Mouse (Mus musculus) forebrain, embryonic 11.5 days (tissue): ENCODE measurements around the gene Mymk. TPM values are rescaled to one million over a fixed set of nuclear protein-coding genes. Genes with fewer than 3 reads are reported as not detected.

Source experiments
- ATAC-seq: fragments of 200-750 bp; cut with Nextera tagmentation; replicated peaks from 2 replicates; pipeline ENCODE4 v1.8.0; 2017; ENCODE audit warnings: moderate TSS enrichment; ENCODE audit not compliant: low FRiP score
- DNase-seq: peaks from one replicate; pipeline ENCODE4 v3.0.0-alpha.2; 2017; ENCODE audit warnings: low spot score
- H3K27ac ChIP-seq: fragments of 300-500 bp; sonication (generic); 2 replicates; pipeline ENCODE4 v1.5.1; 2014; ENCODE audit warnings: low read depth, low read length
- H3K27me3 ChIP-seq: fragments of 300-500 bp; sonication (generic); 2 replicates; pipeline ENCODE4 v1.6.1; 2014; ENCODE audit warnings: mild to moderate bottlenecking, low read length, mixed read lengths; ENCODE audit not compliant: control insufficient read depth, insufficient read depth
- H3K36me3 ChIP-seq: fragments of 300-500 bp; sonication (generic); 2 replicates; pipeline ENCODE4 v1.6.1; 2014; ENCODE audit warnings: mild to moderate bottlenecking, low read length, moderate library complexity, mixed read lengths; ENCODE audit not compliant: control insufficient read depth, insufficient read depth
- H3K4me1 ChIP-seq: fragments of 300-500 bp; sonication (generic); replicated peaks from 2 replicates; pipeline ENCODE4 v1.6.1; 2014; ENCODE audit warnings: low read length, mixed read lengths; ENCODE audit not compliant: control insufficient read depth, insufficient read depth
- H3K4me2 ChIP-seq: fragments of 300-500 bp; sonication (generic); 2 replicates; pipeline ENCODE4 v1.6.1; 2014; ENCODE audit warnings: low read depth, mild to moderate bottlenecking, low read length, moderate library complexity, mixed read lengths; ENCODE audit not compliant: severe bottlenecking
- H3K4me3 ChIP-seq: fragments of 300-500 bp; sonication (generic); 2 replicates; pipeline ENCODE4 v1.5.1; 2014; ENCODE audit warnings: low read depth, low read length
- H3K9ac ChIP-seq: fragments of 300-500 bp; sonication (generic); 2 replicates; pipeline ENCODE4 v1.6.1; 2014; ENCODE audit warnings: low read length
- H3K9me3 ChIP-seq: fragments of 300-500 bp; sonication (generic); 2 replicates; pipeline ENCODE4 v1.6.1; 2016; ENCODE audit warnings: low read length, mixed read lengths; ENCODE audit not compliant: control insufficient read depth
- WGBS: fragments of 180-500 bp; shearing (Covaris S2); extraction: QIAGEN DNeasy Blood & Tissue Kit; methylation state at CpG from one replicate; pipeline ENCODE4 v1.1.7; 2014; 5-methylcytosine and 5-hydroxymethylcytosine counted together
- polyA plus RNA-seq: library from polyadenylated mRNA; unstranded; fragments of >200 nt; fragmentation: Nextera tagmentation; extraction: Ambion mirVana; gene quantifications from 2 replicates; pipeline ENCODE4 v1.2.1, GENCODE M21; 2014

The Mymk gene
- polyA plus RNA-seq, 1 experiment from 2014 or later: not detected

DNA sequence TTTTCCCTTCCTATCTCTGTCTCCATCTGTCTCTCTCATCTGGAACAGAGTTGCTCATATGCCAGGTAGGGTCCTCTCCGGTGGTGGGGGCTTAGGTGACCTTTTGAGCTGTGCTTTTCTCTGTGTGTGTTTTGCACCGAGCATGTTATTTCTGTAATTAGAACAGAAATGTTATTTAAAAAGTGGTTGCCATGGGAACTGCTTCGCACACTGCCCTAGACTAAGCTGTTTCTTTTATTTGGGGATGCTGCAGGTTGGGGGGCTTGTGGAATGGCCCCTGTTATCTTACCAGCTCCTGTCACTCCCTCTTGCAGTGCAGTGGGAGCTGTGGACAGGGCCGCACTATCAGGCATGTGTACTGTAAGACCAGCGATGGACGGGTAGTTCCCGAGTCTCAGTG, 31.6 kb upstream of the Mymk start:
- ATAC-seq (no peak), DNase-seq (no peak)
- H3K4me3 ChIP-seq: no peak overlapping the region
- no peak overlapping the region for H3K4me2 ChIP-seq
- H3K36me3 ChIP-seq: no peaks in the 10 kb centered on the region
- no peak overlapping the region for H3K27ac ChIP-seq
- H3K27me3 ChIP-seq: no peaks in the 10 kb centered on the region
- H3K9ac ChIP-seq: no peak overlapping the region
- no peaks in the 10 kb centered on the region for H3K9me3 ChIP-seq
- 65% methylated on average over 7 of the region's 7 CpGs for WGBS
- H3K4me1 ChIP-seq: no peaks in the 10 kb centered on the region

DNA sequence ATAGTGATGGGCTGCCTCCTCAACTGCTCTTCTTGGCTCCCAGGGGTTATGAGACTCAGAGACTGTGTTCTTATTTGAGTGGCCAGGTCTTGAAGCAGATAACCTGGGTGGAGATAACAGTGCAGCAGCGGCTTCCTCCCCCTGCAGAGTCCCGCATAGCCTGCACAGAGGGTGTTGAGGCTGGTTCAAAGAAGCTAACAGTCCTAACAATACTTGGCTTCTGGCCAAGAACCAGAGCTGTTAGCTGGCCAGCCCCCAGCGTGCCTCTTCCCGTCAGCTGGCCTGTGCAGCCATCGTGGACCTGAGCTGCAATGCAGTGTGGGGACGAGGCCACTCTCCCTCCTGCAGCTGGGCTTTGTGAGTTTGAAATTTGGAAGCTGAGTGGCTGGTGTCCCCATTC, 25.8 kb upstream of the Mymk start:
- 34% methylated on average over 6 of the region's 6 CpGs for WGBS
- no peaks in the 10 kb centered on the region for H3K36me3 ChIP-seq
- H3K9ac ChIP-seq: no peak overlapping the region
- H3K4me1 ChIP-seq: no peaks in the 10 kb centered on the region; the same call in 1 of the 2 replicates
- H3K27me3 ChIP-seq: no peaks in the 10 kb centered on the region
- no peak overlapping the region for H3K27ac ChIP-seq
- H3K4me3 ChIP-seq: no peak overlapping the region
- ATAC-seq: no peak
- H3K9me3 ChIP-seq: no peaks in the 10 kb centered on the region
- H3K4me2 ChIP-seq: no peak overlapping the region
- no peak for DNase-seq

DNA sequence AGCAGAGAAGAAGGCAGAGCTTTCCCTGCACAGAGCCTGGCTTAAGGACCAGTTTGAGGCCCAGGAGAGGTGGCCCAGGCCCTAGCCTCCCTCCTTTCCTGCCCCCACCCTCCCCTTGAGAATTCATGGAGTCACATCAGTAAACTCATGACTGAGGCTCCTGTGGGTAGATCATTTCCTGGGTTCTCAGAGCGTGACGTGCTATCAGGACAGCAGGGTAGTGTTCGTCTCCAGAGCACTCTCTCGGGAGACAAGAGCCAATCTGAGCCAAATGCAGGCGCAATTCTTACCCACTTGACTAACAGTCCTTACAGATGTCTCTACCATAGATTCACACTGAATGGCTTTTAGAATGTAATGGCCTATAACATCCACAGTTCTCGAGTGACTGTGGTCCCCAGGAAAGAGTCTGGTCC, 25.3 kb upstream of the Mymk start:
- WGBS: 76% methylated on average over 6 of the region's 6 CpGs
- Histone ChIP-seq H3K27ac (no peak overlapping the region), H3K9ac (no peak overlapping the region), H3K36me3 (no peaks in the 10 kb centered on the region), H3K4me3 (no peak overlapping the region), H3K9me3 (no peaks in the 10 kb centered on the region), H3K4me2 (no peak overlapping the region), H3K27me3 (no peaks in the 10 kb centered on the region), H3K4me1 (no peaks in the 10 kb centered on the region; the same call in 1 of the 2 replicates)
- ATAC-seq (no peak), DNase-seq (no peak)

DNA sequence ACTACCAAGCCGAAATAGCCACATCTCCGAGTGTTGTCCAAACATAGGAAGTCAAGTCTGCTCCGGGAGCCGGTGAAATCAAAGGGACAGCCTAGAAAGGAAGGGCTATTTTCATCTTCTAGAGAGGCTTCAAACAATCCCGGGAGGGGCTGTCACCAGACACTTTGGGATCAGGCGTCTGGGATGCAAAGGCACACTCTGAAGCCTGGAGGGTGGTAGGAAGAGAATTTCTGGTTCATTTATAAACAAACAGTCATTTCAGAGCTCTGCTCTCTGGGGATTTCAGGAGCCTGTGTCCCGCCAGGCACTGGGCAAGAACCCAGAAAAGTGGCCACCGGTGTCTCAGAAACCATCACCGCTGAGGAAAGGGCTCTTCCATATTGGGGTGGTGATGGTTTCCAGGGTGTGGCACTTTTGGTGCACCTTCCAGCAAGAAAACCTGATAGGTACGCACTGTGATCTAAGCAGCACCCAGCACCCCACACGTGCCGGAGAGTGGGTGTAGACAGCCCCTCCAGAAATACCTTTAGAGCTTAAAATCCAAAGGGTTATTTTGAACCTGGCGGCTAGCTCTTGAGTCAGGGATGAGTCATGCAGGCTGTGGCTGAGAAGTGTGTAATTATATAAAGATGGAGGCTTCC, 24.5 kb upstream of the Mymk start:
- H3K36me3 ChIP-seq: no peaks in the 10 kb centered on the region
- ATAC-seq: no peak
- DNase-seq: no peak
- H3K9me3 ChIP-seq: no peaks in the 10 kb centered on the region
- H3K27me3 ChIP-seq: no peaks in the 10 kb centered on the region
- 87% methylated on average over 13 of the region's 13 CpGs for WGBS
- H3K4me2 ChIP-seq: no peak overlapping the region
- H3K4me1 ChIP-seq: no peaks in the 10 kb centered on the region; the same call in 1 of the 2 replicates
- no peak overlapping the region for H3K4me3 ChIP-seq
- no peak overlapping the region for H3K27ac ChIP-seq
- no peak overlapping the region for H3K9ac ChIP-seq

DNA sequence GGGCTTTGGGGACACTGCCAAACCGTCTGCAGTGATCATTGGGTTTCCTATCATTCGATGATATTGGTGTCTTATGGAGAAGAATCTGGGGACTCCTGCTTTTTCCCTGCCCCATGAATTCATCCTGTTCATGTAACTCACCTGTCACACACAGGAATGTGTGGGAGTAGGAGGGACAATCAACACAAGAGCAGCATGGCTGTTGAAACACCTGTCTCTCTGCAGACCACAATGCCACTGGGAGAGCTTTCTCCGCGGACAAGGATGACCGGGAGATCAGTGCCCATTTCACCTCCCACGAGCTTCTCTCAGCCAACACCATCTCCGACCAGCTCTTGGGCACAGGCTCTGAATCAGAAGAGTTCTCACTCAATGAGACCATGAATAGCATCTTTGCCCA, 23.2 kb upstream of the Mymk start:
- Histone ChIP-seq H3K27ac (no peak overlapping the region), H3K4me3 (no peak overlapping the region), H3K4me1 (no peaks in the 10 kb centered on the region; the same call in 1 of the 2 replicates), H3K27me3 (no peaks in the 10 kb centered on the region), H3K36me3 (no peaks in the 10 kb centered on the region), H3K9me3 (no peaks in the 10 kb centered on the region), H3K4me2 (no peak overlapping the region), H3K9ac (no peak overlapping the region)
- 96% methylated on average over 7 of the region's 7 CpGs for WGBS
- DNase-seq: no peak
- no peak for ATAC-seq

DNA sequence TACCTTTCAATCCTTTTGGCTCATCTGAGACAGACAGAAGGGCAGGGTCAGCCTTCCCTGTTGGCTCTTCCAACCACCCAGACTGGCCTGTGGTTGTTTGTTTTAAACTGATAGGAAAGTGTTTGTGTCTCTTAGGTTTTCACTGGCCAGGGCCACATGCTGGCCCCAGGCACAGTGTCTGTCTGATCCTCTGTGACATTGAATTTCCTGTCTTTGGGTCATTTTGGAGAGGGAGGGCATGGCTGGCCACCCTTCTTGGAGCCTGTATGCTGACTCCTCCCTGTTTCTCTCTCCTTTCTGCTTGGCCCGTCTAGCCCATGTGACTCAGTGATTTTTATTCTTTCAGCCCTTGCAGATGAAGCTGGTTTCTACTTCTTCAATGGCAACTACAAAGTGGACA, 17.3 kb upstream of the Mymk start:
- H3K27ac ChIP-seq: no peak overlapping the region
- WGBS: 67% methylated on average over 1 of the region's 1 CpGs
- DNase-seq (no peak), ATAC-seq (no peak)
- H3K4me2 ChIP-seq: no peak overlapping the region
- no peak overlapping the region for H3K4me3 ChIP-seq
- no peaks in the 10 kb centered on the region for H3K36me3 ChIP-seq
- no peaks in the 10 kb centered on the region for H3K9me3 ChIP-seq
- no peak overlapping the region for H3K9ac ChIP-seq
- H3K27me3 ChIP-seq: no peaks in the 10 kb centered on the region
- H3K4me1 ChIP-seq: no peaks in the 10 kb centered on the region

DNA sequence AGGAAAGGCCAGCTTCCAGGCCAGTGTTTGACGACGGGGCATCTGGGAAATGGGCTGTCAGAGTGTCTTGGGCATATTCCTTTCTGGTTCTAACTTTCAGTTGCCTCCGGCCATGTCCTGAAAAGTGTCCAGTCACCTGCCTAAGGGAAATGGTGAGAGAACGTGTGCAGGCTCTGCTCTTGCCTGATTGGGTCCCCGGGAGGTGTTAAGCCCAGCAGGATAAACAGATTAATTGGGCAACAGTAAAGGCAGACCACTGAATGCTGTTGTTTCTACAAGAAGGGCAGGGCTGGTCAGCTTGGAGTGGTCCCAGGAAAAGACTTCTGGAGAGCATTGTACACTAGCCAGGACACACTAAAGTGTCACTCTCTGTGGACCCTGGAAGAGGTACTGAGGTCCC, 16.7 kb upstream of the Mymk start:
- Histone ChIP-seq H3K36me3 (no peaks in the 10 kb centered on the region), H3K4me3 (no peak overlapping the region), H3K27me3 (no peaks in the 10 kb centered on the region), H3K9me3 (no peaks in the 10 kb centered on the region), H3K9ac (no peak overlapping the region), H3K27ac (no peak overlapping the region), H3K4me1 (no peaks in the 10 kb centered on the region), H3K4me2 (no peak overlapping the region)
- no peak for DNase-seq
- 58% methylated on average over 5 of the region's 5 CpGs for WGBS
- ATAC-seq: no peak

DNA sequence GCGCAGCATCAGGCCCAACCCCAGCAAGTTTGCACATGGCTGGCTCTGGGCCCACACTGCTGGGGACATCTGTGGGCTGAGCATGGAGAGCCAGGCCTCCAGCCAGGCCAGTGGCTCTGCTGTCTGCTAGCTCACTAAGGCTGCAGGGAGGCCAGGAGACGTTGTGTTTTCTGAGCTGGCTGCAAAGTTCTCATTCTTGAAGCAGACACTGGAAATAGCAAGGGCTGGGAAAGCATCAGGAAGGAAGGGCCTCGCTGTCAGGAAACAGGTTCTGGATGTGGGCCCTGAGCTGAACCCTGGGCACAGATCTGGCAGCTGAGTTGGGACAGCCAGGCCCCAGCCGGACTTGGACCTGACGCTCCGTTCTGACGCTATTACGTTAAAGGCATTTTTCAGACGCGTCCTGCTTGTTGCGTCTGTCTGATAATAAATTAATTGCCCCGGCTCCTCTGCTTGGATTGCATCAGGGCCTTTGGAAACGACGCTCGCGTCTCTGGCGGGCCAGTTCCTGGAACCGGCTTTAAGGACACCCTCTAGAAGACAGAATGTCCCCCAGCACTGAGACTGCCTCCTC, 16.2 kb upstream of the Mymk start:
- no peak for ATAC-seq
- no peak overlapping the region for H3K27ac ChIP-seq

DNA sequence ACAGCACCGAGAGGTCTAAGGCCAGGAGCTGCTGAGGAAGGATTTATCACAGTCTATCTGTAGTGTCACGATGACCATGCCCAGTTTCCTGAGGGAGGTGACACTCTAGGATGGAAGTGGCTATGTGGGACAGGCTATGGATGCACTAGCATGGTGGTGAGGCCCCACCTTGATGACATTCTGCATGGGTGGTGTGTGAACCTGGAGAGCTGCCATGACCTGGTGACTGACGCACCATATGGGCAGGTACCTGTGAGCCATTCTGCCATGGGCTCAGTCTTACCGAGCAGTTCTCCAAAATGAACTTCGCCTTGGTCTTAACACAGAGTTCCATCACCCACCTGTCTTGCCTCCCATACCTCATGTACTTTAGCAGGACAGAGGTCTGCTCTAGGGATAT, 15.6 kb upstream of the Mymk start:
- Histone ChIP-seq H3K27ac (no peak overlapping the region), H3K9me3 (no peaks in the 10 kb centered on the region), H3K4me2 (no peak overlapping the region), H3K4me3 (no peak overlapping the region), H3K36me3 (no peaks in the 10 kb centered on the region), H3K27me3 (no peaks in the 10 kb centered on the region), H3K9ac (no peak overlapping the region), H3K4me1 (no peaks in the 10 kb centered on the region)
- no peak for DNase-seq
- WGBS: 81% methylated on average over 5 of the region's 5 CpGs
- ATAC-seq: no peak

More for the DNA sequence above, 16.2 kb upstream of the Mymk start:
- Histone ChIP-seq H3K9ac (no peak overlapping the region), H3K4me2 (no peak overlapping the region), H3K4me1 (no peaks in the 10 kb centered on the region), H3K27me3 (no peaks in the 10 kb centered on the region), H3K9me3 (no peaks in the 10 kb centered on the region), H3K36me3 (no peaks in the 10 kb centered on the region), H3K4me3 (no peak overlapping the region)
- WGBS: 89% methylated on average over 18 of the region's 18 CpGs
- no peak for DNase-seq
